Mouse (Mus musculus): ENCODE data around the gene Pcbp3. TPM values are rescaled to one million over a fixed set of nuclear protein-coding genes. Genes with fewer than 3 reads are reported as not detected.

The Pcbp3 gene
- total and polyA plus RNA-seq, 3 experiments: not detected

DNA sequence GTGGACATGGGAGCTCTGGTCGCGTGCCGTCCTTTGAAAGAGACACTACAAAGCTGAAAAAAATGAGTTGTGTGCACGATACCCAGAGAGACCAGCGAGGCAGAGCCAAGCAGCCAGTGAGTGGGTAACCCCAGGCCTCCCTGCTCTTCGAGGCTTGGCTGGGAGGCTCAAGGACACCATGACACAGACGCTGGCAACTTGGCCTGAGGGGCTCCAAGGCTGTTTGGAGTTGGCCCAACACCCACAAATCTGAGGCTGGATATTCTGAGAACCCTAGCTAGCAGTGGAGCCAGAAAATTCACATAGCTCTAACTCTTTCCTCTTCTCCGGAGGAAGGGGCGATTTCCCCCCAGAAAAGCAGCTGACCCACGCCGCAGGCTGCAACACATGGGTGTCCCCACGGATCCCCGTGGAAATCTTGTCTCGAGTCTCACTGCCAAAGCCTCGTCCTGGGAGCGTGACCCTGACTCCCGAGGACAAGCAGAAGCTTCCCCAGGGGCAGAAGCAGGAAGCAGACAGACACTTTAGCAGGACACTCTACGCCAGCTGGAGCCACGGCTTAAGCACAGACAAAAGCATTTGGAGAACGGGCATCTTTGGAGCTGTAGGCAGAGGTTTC is 230.0 kb downstream of the Pcbp3 start:
- DNase-seq (ENCODE audit: extremely low read depth): no peak
- dilution Hi-C loops (cut with MboI; ENCODE audit: extremely low pct_ligation_motif_present, extremely low pct_unique_long_range_greater_than_20kb, low sequenced_read_pairs): no loop called here
- H3K27me3 ChIP-seq (replicated peaks): peaks cover 86% of the 10 kb centered on the region

DNA sequence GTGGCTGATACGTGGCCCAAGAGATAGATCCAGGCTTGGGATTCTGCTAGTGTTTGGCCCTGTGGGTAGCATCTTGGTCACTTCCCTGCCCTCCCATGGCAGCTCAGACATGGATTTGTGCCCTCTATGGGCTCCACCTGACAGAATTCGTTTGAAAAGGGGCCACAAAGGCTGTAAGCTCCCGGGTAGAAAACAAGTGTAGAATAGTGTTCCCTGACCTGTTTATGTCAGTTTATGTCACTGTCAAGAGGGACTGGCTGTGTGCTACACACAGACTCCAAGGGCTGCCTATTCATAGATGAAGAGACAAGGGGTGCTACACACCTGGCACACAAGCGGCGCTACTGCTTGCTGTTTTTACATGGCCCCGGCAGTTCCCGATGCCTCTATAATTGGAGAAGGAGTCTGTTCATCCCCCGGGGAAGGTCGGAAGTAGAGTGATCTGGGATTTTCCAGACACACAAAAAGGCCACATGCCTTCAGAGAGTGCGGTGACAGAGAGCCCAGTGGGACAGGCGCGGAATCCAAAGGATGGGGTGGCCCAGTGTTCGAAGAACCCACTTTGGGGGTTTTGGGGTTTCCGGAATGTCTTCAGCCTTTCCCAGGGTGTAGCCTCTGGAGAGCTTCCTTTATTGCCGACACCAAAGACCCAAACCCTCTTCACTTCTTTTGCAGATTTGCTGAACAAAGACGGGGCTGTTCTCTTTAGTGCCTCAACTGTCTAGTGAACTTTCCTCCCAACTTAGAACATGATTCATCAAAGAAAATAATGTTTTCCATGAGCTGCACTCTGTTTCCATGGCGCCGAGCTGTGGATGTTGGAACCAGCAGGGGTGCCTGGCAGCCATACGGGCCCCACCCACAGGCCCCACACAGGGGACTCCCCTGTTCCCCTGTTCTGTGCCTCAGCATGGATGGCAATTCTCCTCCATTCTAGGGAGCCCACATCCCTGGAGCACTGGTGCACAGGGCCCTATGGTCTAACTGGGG is 231.8 kb downstream of the Pcbp3 start:
- no peak for DNase-seq (ENCODE audit: extremely low read depth)
- no peak overlapping the region for H3K27ac ChIP-seq (ENCODE audit: insufficient read depth, low read depth)
- H3K9ac ChIP-seq (ENCODE audit: insufficient read depth, low read depth): no peak overlapping the region
- in situ Hi-C loops (cut with MboI; ENCODE audit: low pct_ligation_motif_present, low pct_unique_long_range_greater_than_20kb, low sequenced_read_pairs) (loop anchor here (5.0 kb wide), 1 partner anchor 268 kb away; no protein-coding TSS in a partner anchor), dilution Hi-C loops (cut with MboI; ENCODE audit: extremely low pct_ligation_motif_present, extremely low pct_unique_long_range_greater_than_20kb, low sequenced_read_pairs) (no loop called here)
- no peaks in the 10 kb centered on the region for H3K36me3 ChIP-seq (replicated peaks in 1 of 2; ENCODE audit: control insufficient read depth in 1 of 2, insufficient read depth in 1 of 2, low read length in 1 of 2)
- peaks cover 90% of the 10 kb centered on the region for H3K27me3 ChIP-seq (replicated peaks)
- no peaks in the 10 kb centered on the region for H3K9me3 ChIP-seq (replicated peaks; ENCODE audit: low read length)
- TF ChIP-seq UBTF (IDR thresholded peaks at IDR 0.05; ENCODE audit: low read depth, low read length): no peak
- TF ChIP-seq RCOR1 (conservative IDR thresholded peaks at IDR 0.05; ENCODE audit: low read depth, low read length): no peak
- no peak for TF ChIP-seq CHD2 (IDR thresholded peaks at IDR 0.05; ENCODE audit: low read length)
- no peak for TF ChIP-seq IRF4 (IDR thresholded peaks at IDR 0.05; ENCODE audit: low read depth, low read length)
- TF ChIP-seq POLR2A (IDR thresholded peaks at IDR 0.05; ENCODE audit: low read depth, low read length): no peak
- TF ChIP-seq ETS1 (conservative IDR thresholded peaks at IDR 0.05; ENCODE audit: low read depth, low read length): no peak
- no peak overlapping the region for H3K4me2 ChIP-seq (ENCODE audit: insufficient read depth, low read depth, poor library complexity, severe bottlenecking)
- H3K79me2 ChIP-seq (replicated peaks; ENCODE audit: control insufficient read depth, extremely low read depth, insufficient read depth, poor library complexity, severe bottlenecking): no peaks in the 10 kb centered on the region
- 0 out of 4 replicates have a peak, but pooled peaks cover 0 to 2% of the 10 kb centered on the region in 2 experiments for H3K4me1 ChIP-seq (ENCODE audit: control insufficient read depth in 1 of 2, insufficient read depth in 2 of 2)
- H3K4me3 ChIP-seq (replicated peaks in 1 of 3; ENCODE audit: low read depth in 2 of 3, low read length in 2 of 3, poor library complexity in 1 of 3): no peak overlapping the region

More for the DNA sequence above, 230.0 kb downstream of the Pcbp3 start:
- H3K79me2 ChIP-seq (replicated peaks; ENCODE audit: control insufficient read depth, extremely low read depth, insufficient read depth, poor library complexity, severe bottlenecking): no peaks in the 10 kb centered on the region
- H3K4me3 ChIP-seq (replicated peaks in 1 of 3; ENCODE audit: low read depth in 2 of 3, low read length in 2 of 3, poor library complexity in 1 of 3): no peak overlapping the region
- no peaks in the 10 kb centered on the region for H3K4me1 ChIP-seq (ENCODE audit: control insufficient read depth in 1 of 2, insufficient read depth in 2 of 2)
- in situ Hi-C loops (cut with MboI; ENCODE audit: low pct_ligation_motif_present, low pct_unique_long_range_greater_than_20kb, low sequenced_read_pairs): loop anchor here (5.0 kb wide), 1 partner anchor 269 kb away; no protein-coding TSS in a partner anchor
- TF ChIP-seq CHD2 (IDR thresholded peaks at IDR 0.05; ENCODE audit: low read length): no peak
- no peak for TF ChIP-seq POLR2A (IDR thresholded peaks at IDR 0.05; ENCODE audit: low read depth, low read length)
- no peak for TF ChIP-seq CHD1 (IDR thresholded peaks at IDR 0.05; ENCODE audit: low read depth, low read length)
- no peak for TF ChIP-seq USF2 (conservative IDR thresholded peaks at IDR 0.05; ENCODE audit: low read depth, low read length)
- no peak for TF ChIP-seq SMC3 (IDR thresholded peaks at IDR 0.05; ENCODE audit: low read depth, low read length)
- no peak for TF ChIP-seq HCFC1 (IDR thresholded peaks at IDR 0.05; ENCODE audit: low read depth, low read length)
- no peak for TF ChIP-seq JUN (IDR thresholded peaks at IDR 0.05; ENCODE audit: insufficient read depth, low read depth, low read length)
- TF ChIP-seq PAX5 (IDR thresholded peaks at IDR 0.05; ENCODE audit: low read length): no peak
- no peak for TF ChIP-seq MXI1 (IDR thresholded peaks at IDR 0.05; ENCODE audit: low read depth, low read length)
- TF ChIP-seq TCF12 (IDR thresholded peaks at IDR 0.05; ENCODE audit: low read depth, low read length): no peak
- TF ChIP-seq ETS1 (conservative IDR thresholded peaks at IDR 0.05; ENCODE audit: low read depth, low read length): no peak
- no peak for TF ChIP-seq USF1 (IDR thresholded peaks at IDR 0.05; ENCODE audit: low read depth, low read length)
- no peak for TF ChIP-seq POLR2AphosphoS2 (IDR thresholded peaks at IDR 0.05; ENCODE audit: low read depth, low read length)
- no peak for TF ChIP-seq JUND (conservative IDR thresholded peaks at IDR 0.05; ENCODE audit: low read depth, low read length)
- TF ChIP-seq NRF1 (IDR thresholded peaks at IDR 0.05; ENCODE audit: low read depth, low read length): no peak
- TF ChIP-seq E2F4 (IDR thresholded peaks at IDR 0.05; ENCODE audit: insufficient replicate concordance, low read depth, low read length): no peak
- H3K9me3 ChIP-seq (replicated peaks; ENCODE audit: low read length): no peaks in the 10 kb centered on the region
- H3K27ac ChIP-seq (ENCODE audit: insufficient read depth, low read depth): no peak overlapping the region
- no peak overlapping the region for H3K4me2 ChIP-seq (ENCODE audit: insufficient read depth, low read depth, poor library complexity, severe bottlenecking)
- H3K9ac ChIP-seq (ENCODE audit: insufficient read depth, low read depth): no peak overlapping the region
- no peaks in the 10 kb centered on the region for H3K36me3 ChIP-seq (replicated peaks in 1 of 2; ENCODE audit: control insufficient read depth in 1 of 2, insufficient read depth in 1 of 2, low read length in 1 of 2)

Measured in CH12.LX (cell line).